Mouse (Mus musculus) testis, adult 2 months (tissue): ENCODE data around the gene Nos3.

Experiments
- CTCF ChIP-seq: fragments of 200-500 bp; IDR thresholded peaks from 2 replicates; pipeline ENCODE4 v1.5.1; 2012; ENCODE audit warnings: low read depth, mild to moderate bottlenecking, inconsistent platforms, low read length, moderate library complexity; ENCODE audit not compliant: control insufficient read depth, insufficient read depth, insufficient replicate concordance
- POLR2A ChIP-seq: fragments of 200-500 bp; IDR thresholded peaks from 2 replicates; pipeline ENCODE4 v1.6.1; 2012; ENCODE audit warnings: low read depth, mild to moderate bottlenecking, inconsistent platforms, low read length, moderate library complexity; ENCODE audit not compliant: control insufficient read depth

DNA sequence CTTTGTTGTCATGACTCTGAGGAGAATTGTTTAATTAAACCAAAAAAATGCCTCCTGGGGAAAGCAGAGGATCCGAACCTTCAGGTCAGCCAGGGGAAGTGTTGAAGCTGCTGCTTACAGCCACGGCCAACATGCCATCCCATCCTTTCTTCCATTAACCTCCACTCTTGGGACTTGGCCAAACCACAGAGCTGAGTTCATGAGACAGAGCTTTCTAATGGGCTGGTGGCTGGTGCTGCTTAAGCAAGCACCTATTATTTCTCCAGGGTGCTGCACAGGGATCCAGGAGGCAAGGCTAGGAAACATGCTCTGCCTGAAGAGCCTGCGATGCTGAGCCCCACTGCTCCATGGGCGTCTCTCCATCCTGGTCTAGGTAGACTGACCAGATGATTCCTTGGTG lies 32.2 kb upstream of the Nos3 start:
- TF ChIP-seq CTCF (no peak), POLR2A (no peak)
